Mouse (Mus musculus): Measurements from ENCODE around the gene Tpo. TPM values are rescaled to one million over a fixed set of nuclear protein-coding genes. Genes with fewer than 3 reads are reported as not detected.

Gene Tpo
- polyA plus RNA-seq (2017; shearing (Covaris generic)): not detected

DNA sequence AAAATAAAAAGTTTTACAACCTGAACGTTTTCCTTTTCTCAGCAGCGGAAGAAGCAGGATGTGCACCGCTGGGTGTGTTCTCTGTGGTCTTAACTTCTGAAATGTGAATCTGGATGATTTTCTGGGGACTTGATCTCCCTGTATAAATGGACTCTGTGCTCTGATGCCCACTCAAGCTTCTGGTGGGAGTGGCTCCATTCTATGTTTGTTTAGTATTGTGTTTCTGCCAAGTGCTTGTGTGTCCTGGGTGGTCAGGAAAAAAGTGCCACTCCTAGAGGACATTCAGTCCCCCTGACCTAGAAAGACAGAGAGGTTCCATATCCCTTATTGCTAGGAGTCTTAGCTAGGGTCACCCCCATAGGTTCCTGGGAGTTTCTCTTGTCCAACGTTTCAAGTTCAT lies at the start of gene Tpo:
Tpo (minus strand) TSS at position 101 of the 400 bp plus-strand sequence.

Other genes starting within 250 kb of the Tpo start
- gene Pxdn, start 195.0 kb downstream of the Tpo start, polyA plus RNA-seq (2017; shearing (Covaris generic)): 0.33 TPM
- gene Sntg2, start 240.8 kb upstream of the Tpo start, polyA plus RNA-seq (2017; shearing (Covaris generic)): not detected